Mouse (Mus musculus): ENCODE results near the gene Ifnb1. TPM values are rescaled to one million over a fixed set of nuclear protein-coding genes. Genes with fewer than 3 reads are reported as not detected.

Ifnb1 gene
- polyA plus RNA-seq, 1 experiment from 2014 or later: not detected

DNA sequence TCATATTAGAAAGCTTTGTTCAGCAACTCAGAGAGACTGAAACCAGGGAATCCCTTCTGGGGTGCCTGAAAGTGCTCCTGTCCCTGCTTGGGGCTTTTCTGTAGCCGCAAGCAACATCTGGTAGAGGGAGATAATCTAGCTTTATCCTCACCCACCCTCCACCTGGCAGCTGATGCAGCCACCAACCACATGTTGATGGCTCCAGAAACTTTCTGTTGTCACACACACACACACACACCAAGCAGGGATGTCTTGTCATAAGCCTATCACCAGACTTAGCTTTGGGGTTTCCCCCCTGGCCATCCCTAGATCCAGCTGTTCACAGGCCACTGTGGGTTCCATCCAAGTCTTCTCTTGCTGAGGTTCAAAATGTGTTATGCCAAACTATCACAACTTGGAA lies 13.2 kb upstream of the Ifnb1 start:
- ATAC-seq (ENCODE audit: low FRiP score): no peak
- 93% methylated on average over 1 of the region's 1 CpGs for WGBS
- no peaks in the 10 kb centered on the region for H3K27me3 ChIP-seq (ENCODE audit: control insufficient read depth, insufficient read depth, low read length)

DNA sequence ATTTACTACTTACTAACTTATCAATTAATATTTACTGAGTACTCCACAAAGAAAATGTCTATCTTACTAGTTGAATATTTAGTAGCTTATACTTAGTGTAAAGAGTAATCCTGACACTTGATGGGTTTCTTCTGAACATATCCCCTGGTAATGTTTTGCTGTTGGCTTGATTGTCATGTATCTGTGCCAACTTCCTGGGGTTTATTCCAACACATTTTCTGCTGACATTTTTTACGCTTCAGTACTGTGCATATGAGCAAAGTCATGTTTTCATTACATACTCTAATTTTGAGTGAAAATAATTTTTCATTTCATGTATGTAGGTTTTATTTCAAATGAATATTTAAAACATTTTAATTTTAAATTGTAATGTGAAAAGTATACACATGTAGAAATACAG lies 12.3 kb upstream of the Ifnb1 start:
- Histone ChIP-seq H3K27me3 (ENCODE audit: control insufficient read depth, insufficient read depth, low read length) (no peaks in the 10 kb centered on the region), H3K27ac (ENCODE audit: low read depth, low read length) (no peak overlapping the region), H3K9ac (ENCODE audit: low read depth, low read length) (no peak overlapping the region), H3K4me1 (replicated peaks; ENCODE audit: control insufficient read depth, insufficient read depth, low read length) (no peaks in the 10 kb centered on the region), H3K4me2 (replicated peaks; ENCODE audit: low read depth, low read length) (no peak overlapping the region), H3K4me3 (ENCODE audit: low read depth, low read length) (no peak overlapping the region), H3K9me3 (ENCODE audit: control insufficient read depth, low read length) (no peaks in the 10 kb centered on the region), H3K36me3 (ENCODE audit: control insufficient read depth, insufficient read depth, low read length) (no peaks in the 10 kb centered on the region)
- WGBS: 97% methylated on average over 1 of the region's 1 CpGs
- ATAC-seq (ENCODE audit: low FRiP score) (no peak), DNase-seq (ENCODE audit: low spot score) (no peak)

More for the DNA sequence above, 13.2 kb upstream of the Ifnb1 start:
- H3K4me1 ChIP-seq (replicated peaks; ENCODE audit: control insufficient read depth, insufficient read depth, low read length): no peaks in the 10 kb centered on the region
- H3K4me2 ChIP-seq (replicated peaks; ENCODE audit: low read depth, low read length): no peak overlapping the region
- no peak overlapping the region for H3K27ac ChIP-seq (ENCODE audit: low read depth, low read length)
- no peaks in the 10 kb centered on the region for H3K9me3 ChIP-seq (ENCODE audit: control insufficient read depth, low read length)
- no peaks in the 10 kb centered on the region for H3K36me3 ChIP-seq (ENCODE audit: control insufficient read depth, insufficient read depth, low read length)
- H3K4me3 ChIP-seq (ENCODE audit: low read depth, low read length): no peak overlapping the region
- no peak overlapping the region for H3K9ac ChIP-seq (ENCODE audit: low read depth, low read length)
- DNase-seq (ENCODE audit: low spot score): no peak

GRCm38 (mm10) chr4:88533499-88533898 lies 10.9 kb upstream of the Ifnb1 start:
- no peaks in the 10 kb centered on the region for H3K4me1 ChIP-seq (replicated peaks; ENCODE audit: control insufficient read depth, insufficient read depth, low read length)
- WGBS: 94% methylated on average over 2 of the region's 2 CpGs
- H3K4me2 ChIP-seq (replicated peaks; ENCODE audit: low read depth, low read length): no peak overlapping the region
- H3K36me3 ChIP-seq (ENCODE audit: control insufficient read depth, insufficient read depth, low read length): no peaks in the 10 kb centered on the region
- no peaks in the 10 kb centered on the region for H3K9me3 ChIP-seq (ENCODE audit: control insufficient read depth, low read length)
- DNase-seq (ENCODE audit: low spot score): no peak
- no peak overlapping the region for H3K9ac ChIP-seq (ENCODE audit: low read depth, low read length)
- no peak overlapping the region for H3K4me3 ChIP-seq (ENCODE audit: low read depth, low read length)
- H3K27me3 ChIP-seq (ENCODE audit: control insufficient read depth, insufficient read depth, low read length): no peaks in the 10 kb centered on the region
- no peak overlapping the region for H3K27ac ChIP-seq (ENCODE audit: low read depth, low read length)
- no peak for ATAC-seq (ENCODE audit: low FRiP score)

- no peak overlapping the region for H3K9ac ChIP-seq (ENCODE audit: low read depth, low read length)
- ATAC-seq (ENCODE audit: low FRiP score): no peak
- no peaks in the 10 kb centered on the region for H3K9me3 ChIP-seq (ENCODE audit: control insufficient read depth, low read length)
- no peak overlapping the region for H3K4me2 ChIP-seq (replicated peaks; ENCODE audit: low read depth, low read length)
- H3K4me1 ChIP-seq (replicated peaks; ENCODE audit: control insufficient read depth, insufficient read depth, low read length): no peaks in the 10 kb centered on the region
- no peaks in the 10 kb centered on the region for H3K36me3 ChIP-seq (ENCODE audit: control insufficient read depth, insufficient read depth, low read length)
- no peaks in the 10 kb centered on the region for H3K27me3 ChIP-seq (ENCODE audit: control insufficient read depth, insufficient read depth, low read length)
- H3K27ac ChIP-seq (ENCODE audit: low read depth, low read length): no peak overlapping the region
- WGBS: 90% methylated on average over 2 of the region's 2 CpGs
- DNase-seq (ENCODE audit: low spot score): no peak
- no peak overlapping the region for H3K4me3 ChIP-seq (ENCODE audit: low read depth, low read length)
These were observed 8.3 kb upstream of the Ifnb1 start for GRCm38 (mm10) chr4:88530892-88531291.

- ATAC-seq (ENCODE audit: low FRiP score) (no peak), DNase-seq (ENCODE audit: low spot score) (no peak)
- Histone ChIP-seq H3K9me3 (ENCODE audit: control insufficient read depth, low read length) (no peaks in the 10 kb centered on the region), H3K27ac (ENCODE audit: low read depth, low read length) (no peak overlapping the region), H3K27me3 (ENCODE audit: control insufficient read depth, insufficient read depth, low read length) (no peaks in the 10 kb centered on the region), H3K9ac (ENCODE audit: low read depth, low read length) (no peak overlapping the region), H3K36me3 (ENCODE audit: control insufficient read depth, insufficient read depth, low read length) (no peaks in the 10 kb centered on the region), H3K4me1 (replicated peaks; ENCODE audit: control insufficient read depth, insufficient read depth, low read length) (no peaks in the 10 kb centered on the region), H3K4me3 (ENCODE audit: low read depth, low read length) (no peak overlapping the region), H3K4me2 (replicated peaks; ENCODE audit: low read depth, low read length) (no peak overlapping the region)
- WGBS: 77% methylated on average over 4 of the region's 4 CpGs
These were observed 7.7 kb upstream of the Ifnb1 start for GRCm38 (mm10) chr4:88530271-88530670.

DNA sequence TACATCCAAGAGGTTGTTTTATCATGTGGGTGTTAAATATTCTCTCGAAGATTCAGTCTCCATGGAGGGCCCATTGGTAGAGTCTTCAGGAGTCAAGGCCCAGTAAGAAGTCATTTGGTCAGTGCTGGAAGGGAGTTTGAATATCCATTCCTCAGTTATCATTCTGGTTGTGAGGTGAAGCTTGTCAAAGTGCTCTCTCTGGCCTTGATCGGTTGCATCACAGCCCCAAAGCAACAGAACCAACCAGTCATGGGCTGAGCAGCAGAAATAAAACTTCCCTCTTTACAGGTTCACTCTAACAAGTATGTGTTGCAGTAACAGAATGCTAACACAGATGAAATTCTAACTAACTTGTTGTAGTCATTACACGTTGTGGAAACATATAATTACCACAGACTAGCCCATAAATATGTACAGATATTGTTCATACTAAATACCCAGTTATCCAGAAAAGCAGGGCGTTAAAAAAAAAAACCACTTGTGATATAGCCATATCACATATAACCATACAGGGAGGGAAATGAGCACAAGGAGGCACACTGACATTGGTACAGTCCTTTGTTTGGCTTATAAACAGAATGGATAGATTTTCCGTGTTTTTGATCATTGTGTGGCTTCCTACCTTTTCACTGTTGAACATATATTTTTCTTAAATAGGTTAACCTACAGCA lies 3.9 kb upstream of the Ifnb1 start:
- no peak overlapping the region for H3K4me3 ChIP-seq (ENCODE audit: low read depth, low read length)
- H3K4me2 ChIP-seq (replicated peaks; ENCODE audit: low read depth, low read length): no peak overlapping the region
- no peaks in the 10 kb centered on the region for H3K27me3 ChIP-seq (ENCODE audit: control insufficient read depth, insufficient read depth, low read length)
- H3K4me1 ChIP-seq (replicated peaks; ENCODE audit: control insufficient read depth, insufficient read depth, low read length): no peaks in the 10 kb centered on the region
- no peaks in the 10 kb centered on the region for H3K36me3 ChIP-seq (ENCODE audit: control insufficient read depth, insufficient read depth, low read length)
- DNase-seq (ENCODE audit: low spot score): no peak
- ATAC-seq (ENCODE audit: low FRiP score): no peak
- WGBS: 87% methylated on average over 5 of the region's 5 CpGs
- H3K9me3 ChIP-seq (ENCODE audit: control insufficient read depth, low read length): no peaks in the 10 kb centered on the region
- H3K27ac ChIP-seq (ENCODE audit: low read depth, low read length): no peak overlapping the region
- no peak overlapping the region for H3K9ac ChIP-seq (ENCODE audit: low read depth, low read length)

- no peak for ATAC-seq (ENCODE audit: low FRiP score)
- Histone ChIP-seq H3K4me1 (replicated peaks; ENCODE audit: control insufficient read depth, insufficient read depth, low read length) (no peaks in the 10 kb centered on the region), H3K4me3 (ENCODE audit: low read depth, low read length) (no peak overlapping the region), H3K36me3 (ENCODE audit: control insufficient read depth, insufficient read depth, low read length) (no peaks in the 10 kb centered on the region), H3K27me3 (ENCODE audit: control insufficient read depth, insufficient read depth, low read length) (no peaks in the 10 kb centered on the region), H3K27ac (ENCODE audit: low read depth, low read length) (no peak overlapping the region), H3K9me3 (ENCODE audit: control insufficient read depth, low read length) (no peaks in the 10 kb centered on the region), H3K4me2 (replicated peaks; ENCODE audit: low read depth, low read length) (no peak overlapping the region), H3K9ac (ENCODE audit: low read depth, low read length) (no peak overlapping the region)
- DNase-seq (ENCODE audit: low spot score): no peak
- 78% methylated on average over 3 of the region's 3 CpGs for WGBS
These were observed 2.8 kb upstream of the Ifnb1 start for GRCm38 (mm10) chr4:88525393-88525792.

DNA sequence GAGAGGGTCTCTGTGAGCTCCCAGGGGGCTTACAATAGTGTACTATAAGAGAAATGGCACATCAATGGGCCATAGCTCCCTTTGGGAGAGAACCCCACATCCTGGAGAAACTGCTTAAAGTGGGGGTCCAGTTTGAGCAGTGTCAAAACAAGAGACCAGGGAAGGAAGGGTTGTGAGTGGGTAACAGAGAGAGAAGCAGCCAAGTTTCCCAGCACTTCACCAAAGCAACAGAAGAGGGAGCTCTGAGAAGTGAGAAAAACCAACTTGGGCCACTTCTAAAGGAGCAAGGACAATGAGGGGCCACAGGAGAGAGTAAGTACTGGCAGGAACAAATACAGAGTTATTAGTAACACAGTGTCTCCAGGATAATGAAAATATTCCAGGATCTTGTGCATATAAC lies 667 bp upstream of the Ifnb1 start:
- H3K4me3 ChIP-seq (ENCODE audit: low read depth, low read length): no peak overlapping the region
- no peaks in the 10 kb centered on the region for H3K9me3 ChIP-seq (ENCODE audit: control insufficient read depth, low read length)
- H3K4me1 ChIP-seq (replicated peaks; ENCODE audit: control insufficient read depth, insufficient read depth, low read length): no peaks in the 10 kb centered on the region
- H3K4me2 ChIP-seq (replicated peaks; ENCODE audit: low read depth, low read length): no peak overlapping the region
- DNase-seq (ENCODE audit: low spot score): peak; percentile 19
- H3K36me3 ChIP-seq (ENCODE audit: control insufficient read depth, insufficient read depth, low read length): no peaks in the 10 kb centered on the region
- no peaks in the 10 kb centered on the region for H3K27me3 ChIP-seq (ENCODE audit: control insufficient read depth, insufficient read depth, low read length)
- no peak overlapping the region for H3K9ac ChIP-seq (ENCODE audit: low read depth, low read length)
- no peak overlapping the region for H3K27ac ChIP-seq (ENCODE audit: low read depth, low read length)
- ATAC-seq (ENCODE audit: low FRiP score): no peak

DNA sequence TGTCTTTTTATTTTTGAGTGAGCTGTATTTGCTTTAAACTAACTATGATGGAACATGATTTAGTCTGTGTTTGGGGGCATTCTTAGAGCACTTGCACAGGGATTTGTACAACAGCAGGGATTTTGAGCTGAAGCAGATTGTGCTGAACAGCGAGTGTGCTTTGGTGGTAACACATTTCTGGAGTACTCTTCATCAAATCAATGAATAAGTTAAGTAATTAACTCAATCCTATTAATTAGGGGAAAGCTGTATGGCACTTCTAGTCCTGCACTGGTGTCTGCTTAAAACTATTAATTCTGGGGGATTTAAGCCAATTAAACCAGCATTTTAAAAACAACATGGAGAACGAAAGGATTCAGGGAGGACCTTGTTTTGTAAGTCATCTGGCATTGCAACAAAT lies 4.6 kb downstream of the Ifnb1 start:
- no peak overlapping the region for H3K4me2 ChIP-seq (replicated peaks; ENCODE audit: low read depth, low read length)
- ATAC-seq (ENCODE audit: low FRiP score) (no peak), DNase-seq (ENCODE audit: low spot score) (no peak)
- no peaks in the 10 kb centered on the region for H3K36me3 ChIP-seq (ENCODE audit: control insufficient read depth, insufficient read depth, low read length)
- no peaks in the 10 kb centered on the region for H3K9me3 ChIP-seq (ENCODE audit: control insufficient read depth, low read length)
- 87% methylated on average over 2 of the region's 2 CpGs for WGBS
- no peaks in the 10 kb centered on the region for H3K4me1 ChIP-seq (replicated peaks; ENCODE audit: control insufficient read depth, insufficient read depth, low read length)
- no peak overlapping the region for H3K4me3 ChIP-seq (ENCODE audit: low read depth, low read length)
- H3K27ac ChIP-seq (ENCODE audit: low read depth, low read length): no peak overlapping the region
- H3K9ac ChIP-seq (ENCODE audit: low read depth, low read length): no peak overlapping the region
- no peaks in the 10 kb centered on the region for H3K27me3 ChIP-seq (ENCODE audit: control insufficient read depth, insufficient read depth, low read length)
